Mouse (Mus musculus): ENCODE data around the gene Ankzf1. TPM values are rescaled to one million over a fixed set of nuclear protein-coding genes. Genes with fewer than 3 reads are reported as not detected.

Gene Ankzf1
- polyA plus RNA-seq, 1 experiment from 2014 or later, result 23.0 TPM

Small RNA genes within 50 kb of the gene (microRNA-seq; reads per million reads assigned to microRNA genes)
- gene Gm27943, result not detected

Other genes starting within 250 kb of the Ankzf1 start
- gene Ihh, start 240.5 kb upstream of the Ankzf1 start, polyA plus RNA-seq (2014; fragmentation: Nextera tagmentation; extraction: Ambion mirVana), result 28.8 and 33.7 TPM in 2 replicates
- gene Nhej1, start 67.0 kb upstream of the Ankzf1 start, polyA plus RNA-seq (2014; fragmentation: Nextera tagmentation; extraction: Ambion mirVana), result 8.3 and 10.5 TPM in 2 replicates
- 1.4 and 1.8 TPM in 2 replicates for gene Slc23a3, start 58.3 kb upstream of the Ankzf1 start, polyA plus RNA-seq (2014; fragmentation: Nextera tagmentation; extraction: Ambion mirVana)
- gene Cnppd1, start 49.4 kb upstream of the Ankzf1 start, polyA plus RNA-seq (2014; fragmentation: Nextera tagmentation; extraction: Ambion mirVana), result 41.6 and 41.7 TPM in 2 replicates
- gene Retreg2, start 49.4 kb upstream of the Ankzf1 start, polyA plus RNA-seq (2014; fragmentation: Nextera tagmentation; extraction: Ambion mirVana), result 50.1 and 51.1 TPM in 2 replicates
- gene Zfand2b, start 23.5 kb upstream of the Ankzf1 start, polyA plus RNA-seq (2014; fragmentation: Nextera tagmentation; extraction: Ambion mirVana), result 36.5 and 38.8 TPM in 2 replicates
- 17.8 and 21.7 TPM in 2 replicates for gene Abcb6, start 11.8 kb upstream of the Ankzf1 start, polyA plus RNA-seq (2014; fragmentation: Nextera tagmentation; extraction: Ambion mirVana)
- 24.0 and 26.3 TPM in 2 replicates for gene Atg9a, start within 50 bp of the Ankzf1 start, polyA plus RNA-seq (2014; fragmentation: Nextera tagmentation; extraction: Ambion mirVana)
- gene Glb1l, start 18.7 kb downstream of the Ankzf1 start, polyA plus RNA-seq (2014; fragmentation: Nextera tagmentation; extraction: Ambion mirVana), result 15.1 and 19.2 TPM in 2 replicates
- gene Stk16, start 18.7 kb downstream of the Ankzf1 start, polyA plus RNA-seq (2014; fragmentation: Nextera tagmentation; extraction: Ambion mirVana), result 116 and 131 TPM in 2 replicates
- gene Tuba4a, start 27.7 kb downstream of the Ankzf1 start, polyA plus RNA-seq (2014; fragmentation: Nextera tagmentation; extraction: Ambion mirVana), result 68.7 and 86.5 TPM in 2 replicates
- gene A630095N17Rik, start 40.0 kb downstream of the Ankzf1 start, polyA plus RNA-seq (2014; fragmentation: Nextera tagmentation; extraction: Ambion mirVana), result not detected in 2 replicates
- gene Dnajb2, start 44.3 kb downstream of the Ankzf1 start, polyA plus RNA-seq (2014; fragmentation: Nextera tagmentation; extraction: Ambion mirVana), result 14.2 TPM in 2 replicates
- 2.9 and 3.4 TPM in 2 replicates for gene Ptprn, start 72.4 kb downstream of the Ankzf1 start, polyA plus RNA-seq (2014; fragmentation: Nextera tagmentation; extraction: Ambion mirVana)
- 13.0 and 13.4 TPM in 2 replicates for gene Resp18, start 86.3 kb downstream of the Ankzf1 start, polyA plus RNA-seq (2014; fragmentation: Nextera tagmentation; extraction: Ambion mirVana)
- 133 and 137 TPM in 2 replicates for gene Dnpep, start 125.8 kb downstream of the Ankzf1 start, polyA plus RNA-seq (2014; fragmentation: Nextera tagmentation; extraction: Ambion mirVana)
- 72.4 and 73.2 TPM in 2 replicates for gene Des, start 168.2 kb downstream of the Ankzf1 start, polyA plus RNA-seq (2014; fragmentation: Nextera tagmentation; extraction: Ambion mirVana)
- gene Speg, start 183.1 kb downstream of the Ankzf1 start, polyA plus RNA-seq (2014; fragmentation: Nextera tagmentation; extraction: Ambion mirVana), result 46.7 and 55.2 TPM in 2 replicates
- 69.4 and 72.1 TPM in 2 replicates for gene Gmppa, start 243.8 kb downstream of the Ankzf1 start, polyA plus RNA-seq (2014; fragmentation: Nextera tagmentation; extraction: Ambion mirVana)

Data from intestine, embryonic 14.5 days (tissue).